Mouse (Mus musculus) embryonic facial prominence, embryonic 13.5 days (tissue): ENCODE measurements around the gene Mthfsl. TPM values are rescaled to one million over a fixed set of nuclear protein-coding genes. Genes with fewer than 3 reads are reported as not detected.
"Not testable (repeated sequence)": the region's sequence is repeated elsewhere in the genome, so short reads cannot be mapped to it uniquely, and the experiment has no call there.

Source experiments
- ATAC-seq: fragments of 200-750 bp; cut with Nextera tagmentation; 2 replicates; pipeline ENCODE4 v1.8.0; 2017; ENCODE audit warnings: low read depth; ENCODE audit not compliant: insufficient number of reproducible peaks, insufficient read depth, low FRiP score, low TSS enrichment
- H3K27ac ChIP-seq: fragments of 300-500 bp; sonication (generic); 2 replicates; pipeline ENCODE4 v1.5.1; 2015; ENCODE audit warnings: moderate library complexity, mild to moderate bottlenecking, inconsistent platforms
- H3K27me3 ChIP-seq: fragments of 300-500 bp; sonication (generic); 2 replicates; pipeline ENCODE4 v1.6.1; 2015; ENCODE audit warnings: mild to moderate bottlenecking, inconsistent platforms
- H3K36me3 ChIP-seq: fragments of 300-500 bp; sonication (generic); 2 replicates; pipeline ENCODE4 v1.6.1; 2015; ENCODE audit warnings: mild to moderate bottlenecking, inconsistent platforms
- H3K4me1 ChIP-seq: fragments of 300-500 bp; sonication (generic); 2 replicates; pipeline ENCODE4 v1.6.1; 2015; ENCODE audit warnings: inconsistent platforms
- H3K4me2 ChIP-seq: fragments of 300-500 bp; sonication (generic); 2 replicates; pipeline ENCODE4 v1.6.1; 2015; ENCODE audit warnings: moderate library complexity, mild to moderate bottlenecking, inconsistent platforms
- H3K4me3 ChIP-seq: fragments of 300-500 bp; sonication (generic); 2 replicates; pipeline ENCODE4 v1.5.1; 2015; ENCODE audit warnings: mild to moderate bottlenecking, inconsistent platforms
- H3K9ac ChIP-seq: fragments of 300-500 bp; sonication (generic); 2 replicates; pipeline ENCODE4 v1.6.1; 2015; ENCODE audit warnings: mild to moderate bottlenecking, inconsistent platforms
- H3K9me3 ChIP-seq: fragments of 300-500 bp; sonication (generic); 2 replicates; pipeline ENCODE4 v1.6.1; 2016; ENCODE audit warnings: inconsistent platforms
- WGBS: fragments of 180-500 bp; shearing (Covaris S2); methylation state at CpG from one replicate; pipeline ENCODE4 v1.1.7; 2015; ENCODE audit warnings: mixed read lengths; 5-methylcytosine and 5-hydroxymethylcytosine counted together
- polyA plus RNA-seq: library from polyadenylated mRNA; unstranded; fragments of >200 nt; fragmentation: Nextera tagmentation; extraction: Ambion mirVana; gene quantifications from 2 replicates; pipeline ENCODE4 v1.2.1, GENCODE M21; 2015

Gene Mthfsl
- polyA plus RNA-seq, 1 experiment from 2014 or later: 43.7 TPM

- not testable (repeated sequence) for ATAC-seq
These were observed 2.0 kb downstream of the Mthfsl start for GRCm38 (mm10) chr9:88718140-88718539.

GRCm38 (mm10) chr9:88714515-88714914 lies 5.6 kb downstream of the Mthfsl start:
- H3K4me2 ChIP-seq, H3K36me3 ChIP-seq, H3K4me3 ChIP-seq, H3K27me3 ChIP-seq, H3K9me3 ChIP-seq, H3K27ac ChIP-seq, H3K4me1 ChIP-seq, H3K9ac ChIP-seq, ATAC-seq: not testable (repeated sequence)
- WGBS: 91% methylated on average over 5 of the region's 5 CpGs

More at GRCm38 (mm10) chr9:88718140-88718539, 2.0 kb downstream of the Mthfsl start:
- H3K4me3 ChIP-seq, H3K4me2 ChIP-seq, H3K9ac ChIP-seq, H3K9me3 ChIP-seq, H3K36me3 ChIP-seq, H3K27ac ChIP-seq, H3K4me1 ChIP-seq, H3K27me3 ChIP-seq: not testable (repeated sequence)
- 26% methylated on average over 2 of the region's 2 CpGs for WGBS

- 74% methylated on average over 3 of the region's 3 CpGs for WGBS
- not testable (repeated sequence) for H3K4me3 ChIP-seq, H3K9me3 ChIP-seq, ATAC-seq, H3K36me3 ChIP-seq, H3K9ac ChIP-seq, H3K4me1 ChIP-seq, H3K27me3 ChIP-seq, H3K4me2 ChIP-seq, H3K27ac ChIP-seq
These were observed 7.8 kb downstream of the Mthfsl start for GRCm38 (mm10) chr9:88712164-88712749.

GRCm38 (mm10) chr9:88710910-88711438 lies 9.1 kb downstream of the Mthfsl start:
- 90% methylated on average over 4 of the region's 5 CpGs for WGBS
- ATAC-seq, H3K4me2 ChIP-seq, H3K27me3 ChIP-seq, H3K4me1 ChIP-seq, H3K9ac ChIP-seq, H3K36me3 ChIP-seq, H3K4me3 ChIP-seq, H3K9me3 ChIP-seq, H3K27ac ChIP-seq: not testable (repeated sequence)

GRCm38 (mm10) chr9:88710439-88710838 lies 9.7 kb downstream of the Mthfsl start:
- WGBS: 88% methylated on average over 2 of the region's 2 CpGs
- not testable (repeated sequence) for H3K9me3 ChIP-seq, H3K27me3 ChIP-seq, ATAC-seq, H3K36me3 ChIP-seq, H3K9ac ChIP-seq, H3K4me1 ChIP-seq, H3K4me2 ChIP-seq, H3K27ac ChIP-seq, H3K4me3 ChIP-seq

- H3K4me2 ChIP-seq, H3K4me3 ChIP-seq, H3K27me3 ChIP-seq, H3K9ac ChIP-seq, H3K27ac ChIP-seq, ATAC-seq, H3K9me3 ChIP-seq, H3K4me1 ChIP-seq, H3K36me3 ChIP-seq: not testable (repeated sequence)
- WGBS: 83% methylated on average over 5 of the region's 5 CpGs
These were observed 10.3 kb downstream of the Mthfsl start for GRCm38 (mm10) chr9:88709794-88710193.

- Histone ChIP-seq H3K27me3 (no peaks in the 10 kb centered on the region), H3K4me3 (no peak overlapping the region), H3K4me1 (no peaks in the 10 kb centered on the region), H3K9ac (no peak overlapping the region), H3K36me3 (no peaks in the 10 kb centered on the region), H3K9me3 (no peaks in the 10 kb centered on the region), H3K27ac (no peak overlapping the region), H3K4me2 (no peak overlapping the region)
- WGBS: 91% methylated on average over 6 of the region's 6 CpGs
- no peak for ATAC-seq
These were observed 10.8 kb downstream of the Mthfsl start for GRCm38 (mm10) chr9:88709304-88709703.

GRCm38 (mm10) chr9:88706700-88707099 lies 13.4 kb downstream of the Mthfsl start:
- Histone ChIP-seq H3K27me3 (no peaks in the 10 kb centered on the region), H3K4me1 (no peaks in the 10 kb centered on the region), H3K9me3 (no peaks in the 10 kb centered on the region), H3K36me3 (no peaks in the 10 kb centered on the region), H3K27ac (no peak overlapping the region), H3K4me2 (no peak overlapping the region), H3K9ac (no peak overlapping the region), H3K4me3 (no peak overlapping the region)
- 74% methylated on average over 4 of the region's 4 CpGs for WGBS
- no peak for ATAC-seq

- not testable (repeated sequence) for ATAC-seq, H3K27me3 ChIP-seq, H3K4me3 ChIP-seq, H3K4me1 ChIP-seq, H3K27ac ChIP-seq, H3K9me3 ChIP-seq, H3K4me2 ChIP-seq, H3K9ac ChIP-seq, H3K36me3 ChIP-seq
- 74% methylated on average over 8 of the region's 8 CpGs for WGBS
These were observed 14.9 kb downstream of the Mthfsl start for GRCm38 (mm10) chr9:88705157-88705556.

- not testable (repeated sequence) for ATAC-seq, H3K27ac ChIP-seq, H3K9me3 ChIP-seq, H3K4me2 ChIP-seq, H3K4me1 ChIP-seq, H3K4me3 ChIP-seq, H3K9ac ChIP-seq, H3K36me3 ChIP-seq, H3K27me3 ChIP-seq
- WGBS: 80% methylated on average over 1 of the region's 2 CpGs
These were observed 21.4 kb downstream of the Mthfsl start for GRCm38 (mm10) chr9:88698746-88699145.

- ATAC-seq, H3K9ac ChIP-seq, H3K27ac ChIP-seq, H3K4me1 ChIP-seq, H3K27me3 ChIP-seq, H3K4me2 ChIP-seq, H3K9me3 ChIP-seq, H3K36me3 ChIP-seq, H3K4me3 ChIP-seq: not testable (repeated sequence)
- 85% methylated on average over 2 of the region's 2 CpGs for WGBS
These were observed 28.8 kb downstream of the Mthfsl start for GRCm38 (mm10) chr9:88691307-88691706.

GRCm38 (mm10) chr9:88689451-88689850 lies 30.6 kb downstream of the Mthfsl start:
- H3K27me3 ChIP-seq, H3K27ac ChIP-seq, H3K9me3 ChIP-seq, H3K9ac ChIP-seq, ATAC-seq, H3K36me3 ChIP-seq, H3K4me1 ChIP-seq, H3K4me3 ChIP-seq, H3K4me2 ChIP-seq: not testable (repeated sequence)
- 92% methylated on average over 3 of the region's 3 CpGs for WGBS
